Mouse (Mus musculus) layer of hippocampus, postnatal 14 days (tissue): ENCODE data around the gene Dyrk1a. TPM values are rescaled to one million over a fixed set of nuclear protein-coding genes. Genes with fewer than 3 reads are reported as not detected.

Source experiments
- DNase-seq, 2 experiments: peaks; one replicate each; pipeline ENCODE4 v3.0.0; 2021 to 2022; ENCODE audit warnings: low spot score in 2 of 2, mixed read lengths in 1 of 2
- total RNA-seq, 2 experiments: library from RNA; stranded (reverse); gene quantifications; 2 replicates each; pipeline ENCODE4 v1.2.3; 2021

The Dyrk1a gene
- total RNA-seq, 2 experiments from 2014 or later, result 83.0 to 84.1 TPM

DNA sequence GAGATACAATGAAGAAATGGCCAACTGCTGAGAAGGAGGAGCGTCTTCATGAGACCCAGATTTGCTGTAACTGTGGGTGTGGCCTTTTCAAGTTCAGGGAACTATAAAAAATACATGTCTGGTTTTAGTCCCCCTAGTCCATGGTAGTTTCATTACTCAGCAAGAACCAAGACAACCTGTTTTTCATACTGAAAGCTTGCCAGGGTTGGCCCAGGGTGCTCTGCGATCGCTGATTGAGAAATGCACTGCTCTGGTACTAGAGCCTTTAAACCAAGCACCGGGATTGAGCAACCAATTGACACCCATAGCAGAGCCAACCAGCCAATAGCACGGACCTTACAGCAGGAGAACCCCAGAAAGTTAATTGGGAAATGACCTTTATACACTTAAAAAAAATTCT lies 13.6 kb upstream of the Dyrk1a start:
- no peak for DNase-seq

DNA sequence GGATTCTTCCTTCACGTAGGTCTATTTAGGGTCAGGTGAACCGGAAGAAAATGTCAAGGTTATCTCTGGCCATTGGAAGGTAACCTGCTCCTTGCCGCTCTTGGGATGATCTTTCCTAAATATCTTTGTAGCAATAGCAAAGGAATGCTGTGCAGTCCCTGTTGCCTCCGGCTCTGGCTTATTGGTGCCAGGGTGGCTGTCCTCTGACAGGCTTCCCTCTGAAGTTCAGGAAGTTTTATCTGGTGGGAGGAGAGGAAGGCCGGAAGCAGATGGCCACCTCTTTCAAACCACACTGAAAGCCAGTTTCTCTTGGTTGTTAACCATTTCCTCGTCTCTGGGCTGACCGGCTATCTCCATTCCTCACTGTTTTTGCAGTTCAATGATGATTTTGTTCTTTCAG lies 10.5 kb upstream of the Dyrk1a start:
- no peak for DNase-seq

DNA sequence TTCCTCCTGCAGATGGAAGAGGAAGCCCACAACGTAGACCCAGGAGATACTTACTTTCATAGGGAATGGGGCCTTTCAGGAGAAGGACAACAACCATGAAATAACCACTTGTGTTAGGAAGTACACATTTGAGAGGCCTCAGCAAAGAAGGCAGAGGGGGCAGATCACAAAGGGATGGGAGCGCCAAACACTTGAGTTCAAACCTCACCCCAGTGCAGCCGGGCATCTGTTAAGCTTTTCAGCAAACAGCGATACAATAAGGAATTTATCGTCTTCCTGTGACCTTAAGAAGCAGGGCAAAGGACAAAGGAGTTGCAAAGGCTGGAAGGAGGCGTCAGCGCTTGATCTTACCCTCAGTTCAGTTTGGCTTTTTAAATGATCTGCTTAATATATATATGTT lies 10.0 kb upstream of the Dyrk1a start:
- DNase-seq, result no peak

DNA sequence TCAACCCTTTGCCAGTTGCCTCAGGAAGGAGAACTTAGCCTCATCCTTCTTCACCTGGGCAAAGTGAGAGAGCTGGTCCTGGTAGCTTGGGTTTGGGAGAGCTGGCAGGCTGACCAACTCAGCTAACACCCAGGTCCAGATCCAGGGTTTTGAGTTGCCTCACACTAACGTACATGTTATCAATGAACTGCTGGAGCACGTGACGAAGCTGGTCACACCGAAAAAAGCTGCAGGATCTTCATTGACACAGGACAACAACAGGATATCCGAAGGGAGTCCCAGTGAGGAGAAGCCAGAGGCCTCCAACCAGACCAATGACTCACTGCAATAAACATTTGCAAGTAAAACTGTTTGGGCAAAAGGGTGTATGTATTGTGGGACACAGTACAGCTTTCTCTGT lies 9.2 kb upstream of the Dyrk1a start:
- DNase-seq, result no peak

DNA sequence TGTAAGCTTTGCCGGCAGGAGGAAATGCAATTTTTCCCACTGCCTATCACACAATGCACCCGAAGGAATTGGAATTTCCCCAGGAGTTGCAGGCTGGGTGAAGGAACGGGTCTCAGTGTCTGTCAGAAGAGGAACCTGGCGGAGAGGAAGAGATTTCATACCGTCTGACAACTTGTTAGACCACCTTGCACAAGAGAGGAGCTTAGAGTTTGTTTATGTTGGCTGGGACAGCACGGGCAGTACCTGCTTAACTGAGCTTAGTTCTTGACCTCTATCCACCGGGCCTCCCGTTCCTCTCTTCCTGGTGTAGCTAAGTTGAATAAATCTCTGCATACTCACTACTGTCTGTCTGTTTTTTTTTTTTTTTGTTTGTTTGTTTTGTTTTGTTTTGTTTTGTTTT lies 3.7 kb upstream of the Dyrk1a start:
- DNase-seq, result no peak

DNA sequence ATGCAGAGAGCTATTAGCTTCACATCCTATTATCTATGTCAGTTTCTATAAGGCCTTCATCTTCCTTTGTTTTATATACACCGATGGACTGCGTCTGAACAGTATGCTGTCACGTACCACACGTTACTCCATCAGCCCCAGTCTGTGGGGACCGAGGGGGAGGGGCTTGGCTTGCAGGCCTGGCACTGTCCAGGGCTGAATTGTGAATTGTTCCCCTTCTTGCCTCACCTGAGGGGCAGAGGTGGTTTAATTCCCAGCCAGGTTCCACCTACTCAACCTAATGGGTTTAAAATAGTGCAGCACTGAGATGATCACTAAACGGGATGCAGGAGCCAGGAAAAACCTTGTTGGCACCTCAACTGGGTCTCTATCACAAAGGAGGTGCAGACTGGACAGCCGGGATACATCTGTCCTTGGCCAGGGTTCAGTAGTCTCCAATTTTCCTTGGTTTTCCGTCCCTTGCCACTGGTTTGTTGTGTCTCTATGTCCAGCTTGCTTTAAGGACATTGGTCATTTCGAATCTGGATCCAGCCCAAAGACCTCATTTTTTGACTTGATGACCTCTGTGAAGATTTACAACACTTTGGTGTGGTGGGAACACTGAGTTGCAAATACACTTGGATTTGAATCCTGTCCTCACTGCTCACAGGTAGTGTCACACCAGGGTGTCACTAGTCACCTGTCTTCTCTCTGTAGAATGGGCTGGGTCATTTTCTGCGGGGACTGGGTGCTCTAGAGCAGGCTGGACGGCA lies 2.8 kb upstream of the Dyrk1a start:
- no peak for DNase-seq

DNA sequence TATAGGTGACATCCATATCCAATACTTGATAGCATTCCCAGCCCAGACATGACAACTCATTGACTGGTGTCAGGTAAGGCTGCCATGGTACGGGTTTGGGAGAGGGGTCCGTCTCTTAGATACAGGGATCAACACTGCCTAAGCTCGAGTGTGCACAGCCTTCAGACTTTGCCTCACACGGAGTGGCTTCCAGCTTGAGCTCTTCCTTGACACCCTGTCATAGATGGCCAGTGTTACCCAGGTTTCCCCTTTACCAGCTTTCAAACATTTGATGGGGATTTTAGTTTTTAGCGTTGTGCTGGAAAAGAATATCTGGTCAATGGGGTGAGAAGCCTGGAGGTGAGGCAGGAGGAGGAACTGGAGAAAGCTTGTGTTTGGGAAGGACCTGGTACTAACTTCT lies 2.1 kb upstream of the Dyrk1a start:
- no peak for DNase-seq

DNA sequence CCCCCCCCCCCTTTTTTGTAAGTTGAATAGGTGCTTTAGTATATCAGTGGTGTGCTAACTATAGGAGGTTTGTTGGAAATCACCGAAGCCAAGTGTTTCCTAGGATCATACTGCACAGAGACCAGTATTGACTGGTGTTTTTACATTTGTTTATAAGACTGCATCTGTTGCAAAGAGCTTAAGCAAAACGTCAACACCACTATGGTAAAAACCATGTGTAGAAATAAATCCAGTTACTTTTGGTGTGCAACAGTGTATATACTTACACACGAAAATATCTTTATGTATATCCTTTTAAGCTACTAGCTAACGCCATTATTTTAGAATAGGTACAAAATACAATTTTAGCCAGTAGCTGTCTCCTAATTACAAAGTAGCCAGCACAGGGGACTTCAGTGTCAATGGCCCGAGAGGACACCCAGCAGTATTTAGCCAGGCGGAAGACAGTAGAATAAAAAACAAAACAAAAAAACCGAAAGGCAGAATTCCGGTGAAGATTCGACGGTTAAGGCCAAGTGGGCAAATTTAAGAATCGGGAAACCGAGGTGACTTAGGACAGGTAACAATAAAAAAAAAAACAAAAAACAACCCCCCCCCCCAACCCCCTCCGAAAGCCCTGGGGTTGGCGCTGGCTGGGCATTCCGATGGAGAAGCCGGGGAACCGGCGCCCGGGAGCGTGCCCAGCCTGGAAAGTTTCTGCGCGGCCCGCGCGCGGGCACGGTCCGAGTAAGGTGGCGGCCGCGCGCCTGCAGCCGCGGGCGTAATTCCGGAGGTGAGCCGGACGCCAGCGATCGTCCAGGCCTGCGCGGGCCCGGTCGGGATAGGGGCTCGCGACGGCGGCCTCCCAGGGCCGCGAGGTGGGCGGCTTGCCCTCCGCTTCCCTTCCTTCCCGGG lies 1.2 kb upstream of the Dyrk1a start:
- DNase-seq, result peak in 1 of 2 experiments; percentile 71

DNA sequence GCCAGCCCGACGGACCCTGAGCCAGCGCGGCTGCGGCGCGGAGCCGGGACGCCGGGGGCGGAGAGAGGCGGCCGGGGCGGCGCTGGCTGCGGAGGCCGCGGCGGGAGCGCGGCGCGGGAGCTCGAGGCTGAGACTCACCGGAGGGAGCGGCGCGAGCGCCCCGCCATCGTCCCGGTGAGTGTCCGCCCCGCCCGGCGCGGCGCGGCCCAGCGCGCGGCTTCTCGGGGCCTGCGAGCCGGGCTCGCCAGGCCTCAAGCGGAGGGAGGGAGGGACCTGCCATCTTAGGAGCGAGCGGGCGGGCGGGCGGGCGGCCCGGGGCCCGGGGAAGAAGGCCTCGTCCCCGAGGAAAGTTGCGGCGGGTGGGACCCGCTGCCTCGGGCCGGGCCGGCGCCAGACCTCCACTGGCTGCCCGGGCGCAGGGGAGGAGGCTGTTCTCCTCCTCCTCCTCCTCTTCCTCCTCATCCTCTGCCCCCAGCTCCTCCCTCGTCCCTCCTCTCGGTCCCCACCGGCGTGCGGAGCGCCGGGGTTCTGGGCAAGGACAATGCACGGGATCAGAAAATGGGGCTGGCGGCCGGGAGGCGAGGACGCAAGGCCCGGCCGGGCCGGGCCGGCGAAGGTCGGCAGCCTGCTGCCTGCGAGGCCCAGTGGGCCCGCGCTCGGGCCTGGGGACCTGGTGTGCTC lies 691 bp downstream of the Dyrk1a start:
- peak; percentile 55 to 62 for DNase-seq

DNA sequence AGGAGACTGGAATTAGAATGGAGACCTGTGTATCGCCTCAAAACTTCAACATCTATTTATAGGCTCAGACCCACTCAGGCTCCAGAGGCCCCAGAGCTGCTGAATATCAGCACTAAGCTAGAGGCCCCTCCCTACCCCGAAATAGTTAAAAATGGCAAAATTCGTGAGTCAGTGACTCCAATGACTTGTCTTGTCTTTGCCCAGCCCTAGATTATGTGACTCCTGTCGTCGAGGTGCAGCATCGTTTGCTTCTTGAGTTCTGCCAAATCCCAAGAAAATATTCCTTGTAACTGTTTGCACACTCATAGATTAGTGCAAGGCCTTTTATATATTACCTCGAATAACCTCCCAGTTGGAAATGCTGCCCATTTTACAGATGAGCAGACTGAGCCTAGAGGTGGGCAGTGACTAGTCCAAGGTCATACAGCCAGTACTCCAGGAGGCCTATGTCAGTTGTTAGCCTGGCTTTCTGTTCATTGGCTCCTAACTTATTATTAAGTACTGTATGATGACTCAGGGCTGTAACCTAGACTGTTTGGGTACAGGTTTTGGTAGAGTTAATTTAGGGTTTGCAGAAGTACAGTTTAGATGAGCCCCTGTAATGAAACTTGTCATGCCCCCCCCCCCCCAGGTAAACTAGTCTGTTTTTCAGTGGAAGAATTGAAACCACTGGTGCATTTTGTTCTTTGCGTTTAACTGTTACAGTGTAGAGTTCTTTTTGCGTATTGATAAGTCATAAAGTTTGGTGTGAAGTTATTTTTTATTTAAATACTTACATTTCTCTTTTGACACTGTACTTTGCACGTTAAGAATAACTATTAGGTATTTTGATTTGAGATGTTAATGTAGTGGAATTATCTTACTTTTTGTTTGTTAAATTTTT lies 1.5 kb downstream of the Dyrk1a start:
- DNase-seq, result no peak

DNA sequence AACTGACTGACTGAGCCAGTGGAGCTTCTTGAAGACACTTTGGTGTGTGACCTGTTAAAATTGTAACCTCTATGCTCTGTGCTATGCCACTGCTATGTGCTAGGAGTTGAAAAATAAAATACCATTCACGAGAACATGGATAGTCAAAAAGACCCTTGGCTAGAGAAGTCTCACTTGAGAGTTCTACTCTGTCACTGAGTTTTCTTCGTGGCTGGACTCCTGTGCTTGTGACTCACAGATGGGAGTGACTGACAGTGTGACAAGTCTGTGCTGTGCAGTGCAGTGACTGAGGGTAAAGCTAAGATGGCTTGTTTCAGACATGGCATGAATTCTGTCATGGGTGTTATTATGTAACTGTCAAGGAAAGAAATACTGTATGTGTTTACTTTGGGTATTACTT lies 2.6 kb downstream of the Dyrk1a start:
- DNase-seq, result no peak

DNA sequence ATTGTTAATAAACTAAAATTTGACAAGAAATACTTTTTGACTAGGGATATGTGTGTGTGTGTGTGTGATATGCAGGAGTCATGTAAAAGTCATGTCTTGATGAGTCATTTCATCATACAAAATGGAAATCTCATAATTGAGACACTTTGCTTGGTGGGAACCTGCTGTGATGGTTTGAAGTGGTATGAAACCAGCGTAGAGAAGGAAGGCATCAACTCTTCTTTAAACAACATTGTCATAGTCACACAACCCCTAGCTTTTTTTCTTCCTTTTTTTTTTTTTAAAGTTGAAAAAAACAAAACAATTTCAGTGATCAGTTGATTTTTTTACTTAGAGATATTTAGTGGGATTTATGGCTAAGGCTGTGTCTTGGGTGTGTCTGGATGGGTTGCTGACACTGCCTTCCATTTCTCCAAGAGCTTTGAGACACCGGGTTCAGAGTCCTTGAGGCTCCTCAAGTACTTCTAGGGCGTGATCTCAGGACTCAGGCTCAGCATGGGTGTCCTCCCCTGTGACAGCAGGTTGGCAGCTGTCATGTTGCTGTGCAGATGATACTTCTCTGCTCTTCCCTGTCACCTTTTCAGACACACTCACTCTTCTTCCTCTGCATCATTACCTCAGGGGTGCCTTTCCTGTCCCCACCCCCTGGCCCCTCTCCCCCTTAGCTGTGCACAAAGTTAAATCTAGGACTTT lies 4.4 kb downstream of the Dyrk1a start:
- DNase-seq, result no peak

DNA sequence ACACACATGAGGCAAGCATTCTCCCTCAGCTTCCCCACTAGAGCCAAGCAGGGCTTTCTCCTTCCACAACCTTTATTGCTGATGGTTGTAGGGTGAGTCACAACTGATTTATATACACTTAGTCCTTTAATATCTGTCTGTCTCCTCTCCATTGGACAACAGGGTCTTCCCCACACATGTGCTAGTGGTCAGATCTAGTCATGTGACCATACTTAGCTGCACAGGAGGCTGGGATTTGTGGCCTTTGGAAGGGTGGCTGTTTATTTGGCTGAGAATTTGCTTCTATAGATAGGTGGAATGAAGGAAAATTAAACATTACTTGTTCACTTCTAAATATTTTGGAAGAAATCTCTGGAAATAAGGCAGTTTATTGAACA lies 4.9 kb downstream of the Dyrk1a start:
- DNase-seq, result no peak

DNA sequence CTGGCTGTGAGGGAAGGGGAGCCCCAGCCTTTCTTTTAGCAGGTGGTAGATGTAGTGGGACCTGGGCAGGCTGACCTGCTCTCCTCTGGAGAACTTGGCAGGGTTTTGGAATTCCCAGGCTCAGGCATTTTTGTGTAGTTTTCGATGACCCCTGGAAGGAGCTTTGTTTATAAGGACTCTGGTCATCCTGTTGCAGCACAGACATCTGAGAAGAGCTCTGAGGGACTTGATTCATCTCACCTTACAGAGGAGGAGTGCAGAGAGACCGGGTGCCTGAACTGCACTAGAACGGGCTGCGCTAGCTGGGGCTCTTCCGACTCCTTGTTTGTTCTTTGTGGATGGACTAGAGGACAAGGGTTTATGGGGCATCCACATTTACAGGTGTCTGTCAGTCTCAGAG lies 5.9 kb downstream of the Dyrk1a start:
- no peak for DNase-seq

DNA sequence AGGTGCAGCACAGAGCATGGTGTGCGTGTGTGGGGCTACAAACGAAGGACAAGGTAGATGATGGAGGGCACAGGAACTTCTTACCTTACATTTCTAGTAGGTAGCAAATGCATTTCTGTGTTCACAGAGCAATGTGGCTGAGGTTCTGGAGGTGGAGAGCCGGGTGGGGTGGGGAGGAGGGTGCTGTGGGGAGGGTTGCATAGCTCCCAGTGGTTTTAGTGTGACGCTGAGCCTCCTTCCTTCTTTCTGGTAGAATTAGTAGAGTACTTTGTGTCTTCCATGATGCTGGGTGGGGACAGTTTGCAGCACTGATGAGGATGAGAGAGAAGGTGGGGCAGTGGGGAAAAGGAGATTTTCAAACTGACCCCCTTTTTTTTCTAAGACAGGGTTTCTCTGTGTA lies 9.5 kb downstream of the Dyrk1a start:
- DNase-seq, result no peak

DNA sequence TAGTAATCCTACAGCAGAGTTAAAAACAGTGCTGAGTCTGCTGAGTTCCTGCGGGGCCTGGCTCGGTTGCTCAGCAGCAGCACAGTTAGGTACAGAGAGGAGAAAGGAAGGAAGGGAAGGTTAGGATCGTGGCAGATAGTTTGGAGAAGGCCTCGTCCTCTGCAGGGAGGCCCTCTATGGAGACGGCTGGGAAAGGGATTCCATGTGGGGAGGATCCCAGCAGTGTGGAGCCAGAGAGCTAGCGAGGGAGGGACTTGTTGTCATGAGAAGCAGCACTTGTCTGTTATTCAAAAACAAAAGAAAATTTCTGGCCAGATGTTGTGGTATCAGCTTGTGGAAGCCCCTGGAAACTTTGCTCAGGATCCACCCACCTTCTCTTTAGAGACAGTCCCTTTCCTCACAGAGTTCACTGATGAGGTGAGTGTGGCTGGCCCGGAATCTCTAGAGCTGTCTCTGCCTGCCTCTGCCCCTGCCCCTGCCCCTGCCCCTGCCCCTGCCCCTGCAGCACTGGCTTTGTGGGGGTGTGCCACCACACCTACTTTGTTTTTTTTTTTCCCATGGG lies 11.1 kb downstream of the Dyrk1a start:
- no peak for DNase-seq

DNA sequence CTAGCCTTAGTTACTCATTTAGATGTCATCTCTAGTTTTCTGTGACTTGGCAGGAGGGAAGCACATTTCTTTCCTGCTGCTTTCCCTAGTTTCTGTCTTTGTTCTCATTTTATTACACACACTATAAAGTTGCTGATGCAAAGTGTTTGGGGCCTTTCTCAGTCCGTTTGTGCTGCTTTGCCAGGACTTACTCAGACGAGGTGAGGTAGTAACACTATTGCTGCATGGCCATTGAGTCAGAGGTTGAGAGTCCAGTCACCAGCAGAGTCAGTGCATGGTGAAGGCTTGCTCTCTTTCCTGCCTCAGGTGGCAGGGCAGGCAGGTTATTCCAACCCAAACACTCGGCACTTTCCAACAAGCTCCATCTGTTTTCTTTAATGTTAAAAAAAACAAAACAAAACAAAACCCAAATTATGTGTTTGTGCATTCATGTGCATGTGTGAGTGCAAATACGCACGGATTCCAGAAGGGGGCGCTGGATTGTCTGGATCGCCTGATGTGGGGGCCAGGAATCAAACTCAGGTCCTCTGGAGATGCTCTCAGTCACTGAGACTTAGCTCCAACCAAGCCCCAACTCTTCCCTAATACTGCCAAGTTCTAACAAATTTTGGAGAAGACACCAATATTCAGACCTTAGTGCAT lies 16.7 kb downstream of the Dyrk1a start:
- no peak for DNase-seq

DNA sequence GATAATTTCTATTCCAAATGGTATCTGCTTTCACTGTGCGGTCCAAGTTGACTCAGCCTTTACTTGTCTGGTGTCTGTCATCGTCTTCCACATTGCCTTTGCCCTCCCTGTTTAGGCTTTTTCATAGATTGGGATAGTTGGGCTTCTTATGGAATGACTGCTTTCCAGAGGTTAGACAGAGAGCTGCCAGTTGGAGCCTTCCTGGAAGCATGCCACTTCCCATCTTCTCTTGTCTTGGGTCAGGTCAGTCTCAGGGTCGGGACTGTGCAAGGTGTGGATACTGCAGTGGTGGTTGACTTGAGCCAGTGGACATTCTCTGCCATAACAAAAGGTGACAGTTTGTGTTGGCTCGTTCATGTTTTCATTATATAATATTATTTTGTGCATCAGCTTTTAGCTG lies 17.7 kb downstream of the Dyrk1a start:
- DNase-seq, result no peak

DNA sequence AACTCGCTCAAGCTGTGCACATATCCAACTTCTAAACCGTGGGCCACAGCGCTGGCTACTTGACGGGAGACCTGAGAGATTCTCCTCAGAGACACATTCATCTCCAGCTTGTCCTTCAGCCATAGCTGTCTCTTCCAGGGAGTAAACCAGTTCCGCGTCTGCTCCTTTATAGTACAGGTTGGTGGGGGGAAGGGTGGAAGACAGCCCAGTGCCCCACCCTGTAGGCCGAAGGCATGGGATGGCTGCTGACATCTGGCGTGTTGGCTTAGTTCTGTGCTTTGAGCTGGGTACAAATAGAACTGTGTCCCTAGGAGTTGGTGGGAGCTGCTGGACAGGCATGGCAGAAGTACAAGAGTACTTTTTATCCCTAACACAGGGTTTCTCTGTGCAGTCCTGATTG lies 18.4 kb downstream of the Dyrk1a start:
- no peak for DNase-seq

DNA sequence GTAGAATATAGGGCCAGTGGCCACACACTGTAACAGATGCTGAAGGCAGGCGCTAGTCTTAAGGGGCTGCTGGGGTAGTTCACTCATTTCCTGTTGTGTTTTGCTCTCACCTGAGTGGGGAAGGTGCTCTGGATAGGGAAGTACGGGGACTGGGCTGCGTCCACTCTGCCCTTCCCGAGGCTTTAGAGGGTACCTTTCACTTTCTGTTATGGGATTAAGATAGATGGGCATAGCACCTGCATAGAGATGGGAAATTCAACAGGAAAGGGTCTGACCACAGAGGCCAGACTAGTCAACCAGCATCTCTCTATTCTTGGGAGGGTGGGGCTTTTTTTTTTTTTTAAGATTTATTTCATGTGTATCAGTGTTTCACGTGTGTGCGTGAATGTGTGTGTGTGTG lies 19.2 kb downstream of the Dyrk1a start:
- DNase-seq, result no peak
